15 mouse cellular contexts compared by ENCODE assay signal in genomic region chr15:85961131-85961530, GRCm38 (mm10).
"Had no signal": no experiment of that assay in that cellular context is flagged by ENCODE, and none has a peak within 500 bp of the region (broad histone marks: within the 10 kb centered on the region; RNA-seq: fewer than 3 reads in every experiment).

No protein-coding gene starts in this region.

- H3K9me3 ChIP-seq: limb, embryonic 13.5 days; liver, embryonic 12.5 days; midbrain, embryonic 15.5 days; neural tube, embryonic 13.5 days; stomach, embryonic 15.5 days had no signal

- H3K9ac ChIP-seq: limb, embryonic 13.5 days; liver, embryonic 12.5 days; lung, embryonic 14.5 days; midbrain, embryonic 15.5 days; neural tube, embryonic 13.5 days; stomach, embryonic 15.5 days had no signal

- DNase-seq: kidney, adult 18-20 months; kidney, postnatal 14 days; left cerebral cortex, postnatal 4 days; lung, embryonic 14.5 days; lung, postnatal 10 days; lung, postnatal 4 days; retina, postnatal 1 day; right cerebral cortex, postnatal 4 days; spleen, adult 18-20 months had no signal

- H3K27ac ChIP-seq: limb, embryonic 13.5 days; liver, embryonic 12.5 days; midbrain, embryonic 15.5 days; neural tube, embryonic 13.5 days; stomach, embryonic 15.5 days had no signal

- H3K4me3 ChIP-seq: limb, embryonic 13.5 days; liver, embryonic 12.5 days; midbrain, embryonic 15.5 days; neural tube, embryonic 13.5 days; stomach, embryonic 15.5 days had no signal

- ATAC-seq: liver, embryonic 12.5 days; midbrain, embryonic 15.5 days had no signal

- H3K4me1 ChIP-seq: liver, embryonic 12.5 days; midbrain, embryonic 15.5 days had no signal

- H3K27me3 ChIP-seq: limb, embryonic 13.5 days; midbrain, embryonic 15.5 days; neural tube, embryonic 13.5 days; stomach, embryonic 15.5 days had no signal

- H3K36me3 ChIP-seq: limb, embryonic 13.5 days; liver, embryonic 12.5 days; midbrain, embryonic 15.5 days; neural tube, embryonic 13.5 days; stomach, embryonic 15.5 days had no signal

- H3K4me2 ChIP-seq: limb, embryonic 13.5 days; liver, embryonic 12.5 days; lung, embryonic 14.5 days; midbrain, embryonic 11.5 days; midbrain, embryonic 15.5 days; neural tube, embryonic 13.5 days; stomach, embryonic 15.5 days had no signal
